Comparison of ENCODE assay signal across 20 mouse cellular contexts in the genomic region with DNA sequence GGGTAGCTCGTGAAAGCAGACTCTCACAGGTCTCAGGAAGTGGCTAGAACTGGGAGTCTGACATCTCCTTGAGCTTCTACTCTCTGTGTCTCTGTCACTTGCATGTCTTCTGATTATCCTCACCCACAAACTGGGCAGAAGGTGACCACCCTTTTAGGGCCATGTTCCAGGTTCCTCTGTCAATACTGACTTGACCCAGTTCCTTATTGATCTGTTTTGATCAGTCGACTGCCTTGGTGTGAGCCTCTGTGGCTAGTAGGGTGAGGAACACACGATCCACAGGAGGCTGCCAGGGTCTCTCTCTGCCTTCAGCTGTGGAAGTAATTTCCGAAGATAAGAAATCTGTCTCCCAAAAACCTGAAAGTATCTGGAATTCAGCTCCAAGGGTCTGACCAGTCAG.
DNase-seq lines count a peak whose midpoint lies in the region; ATAC-seq and TF ChIP-seq lines count a peak whose summit lies in the region.
"Had no signal": no experiment of that assay in that cellular context is flagged by ENCODE, and none has a peak within 500 bp of the region (broad histone marks: within the 10 kb centered on the region; RNA-seq: fewer than 3 reads in every experiment).

No protein-coding gene starts in this region.

- no peak for ATAC-seq in liver, embryonic 11.5 days (replicated peaks; ENCODE audit: low FRiP score)
- ATAC-seq in liver, postnatal 0 days: peak; percentile 84
- no peak for ATAC-seq in midbrain, embryonic 15.5 days (replicated peaks)
- ATAC-seq: activated CD4-positive, CD25-positive, alpha-beta regulatory T cell, adult 4 months; CD4-positive, CD25-positive, alpha-beta regulatory T cell, adult 4 months; Patski had no signal

- H3K4me3 ChIP-seq in liver, adult 2 months (ENCODE audit: insufficient read depth, low read depth, low read length): no peak overlapping the region
- no peak overlapping the region for H3K4me3 ChIP-seq in liver, embryonic 11.5 days (ENCODE audit: low read depth, low read length)
- no peak overlapping the region for H3K4me3 ChIP-seq in liver, postnatal 0 days (ENCODE audit: low read depth, low read length)
- H3K4me3 ChIP-seq in midbrain, embryonic 10.5 days: no peak overlapping the region
- H3K4me3 ChIP-seq in midbrain, embryonic 15.5 days: no peak overlapping the region

- H3K27me3 ChIP-seq in liver, adult 2 months (ENCODE audit: control insufficient read depth, insufficient read depth, low read length): no peaks in the 10 kb centered on the region
- no peaks in the 10 kb centered on the region for H3K27me3 ChIP-seq in liver, embryonic 11.5 days (replicated peaks; ENCODE audit: control insufficient read depth, insufficient read depth, low read length)
- no peaks in the 10 kb centered on the region for H3K27me3 ChIP-seq in liver, postnatal 0 days (ENCODE audit: insufficient read depth, low read length)
- H3K27me3 ChIP-seq in midbrain, embryonic 10.5 days (ENCODE audit: low read depth, poor library complexity, severe bottlenecking): no peaks in the 10 kb centered on the region
- no peaks in the 10 kb centered on the region for H3K27me3 ChIP-seq in midbrain, embryonic 15.5 days (replicated peaks)
- H3K27me3 ChIP-seq: Patski had no signal

- peaks cover 10% of the 10 kb centered on the region; the same call in 1 of the 2 replicates for H3K4me1 ChIP-seq in liver, adult 2 months (ENCODE audit: control insufficient read depth, insufficient read depth, low read length)
- H3K4me1 ChIP-seq in liver, embryonic 11.5 days (replicated peaks; ENCODE audit: control insufficient read depth, insufficient read depth, low read length): no peaks in the 10 kb centered on the region
- peaks cover 4% of the 10 kb centered on the region; the same call in 1 of the 2 replicates for H3K4me1 ChIP-seq in liver, postnatal 0 days (ENCODE audit: insufficient read depth)
- H3K4me1 ChIP-seq in midbrain, embryonic 10.5 days: peaks cover 44% of the 10 kb centered on the region
- peaks cover 18% of the 10 kb centered on the region for H3K4me1 ChIP-seq in midbrain, embryonic 15.5 days

- WGBS in liver, adult 2 months: 37% methylated on average over 4 of the region's 4 CpGs
- WGBS in liver, embryonic 11.5 days: 65% methylated on average over 4 of the region's 4 CpGs
- 55% methylated on average over 4 of the region's 4 CpGs for WGBS in liver, postnatal 0 days (ENCODE audit: insufficient replicate concordance)
- 83% methylated on average over 4 of the region's 4 CpGs for WGBS in midbrain, embryonic 10.5 days
- 88% methylated on average over 4 of the region's 4 CpGs for WGBS in midbrain, embryonic 15.5 days

- peak overlapping the region; percentile 10; the same call in 1 of the 2 replicates for H3K27ac ChIP-seq in liver, adult 2 months (replicated peaks; ENCODE audit: insufficient read depth, low read depth, low read length)
- H3K27ac ChIP-seq in liver, embryonic 11.5 days (ENCODE audit: low read depth, low read length): no peak overlapping the region
- H3K27ac ChIP-seq in liver, postnatal 0 days (ENCODE audit: low read depth): no peak overlapping the region
- H3K27ac ChIP-seq in midbrain, embryonic 10.5 days (replicated peaks): peak overlapping the region; percentile 42; the same call in 1 of the 2 replicates
- no peak overlapping the region for H3K27ac ChIP-seq in midbrain, embryonic 15.5 days

- peak; percentile 83 for DNase-seq in liver, adult 2 months (ENCODE audit: extremely low read depth, low read depth, low spot score)
- DNase-seq in liver, embryonic 11.5 days (ENCODE audit: low spot score): no peak
- no peak for DNase-seq in liver, postnatal 0 days
- no peak for DNase-seq in liver
- no peak for DNase-seq in midbrain, embryonic 10.5 days (ENCODE audit: low spot score)
- DNase-seq: adrenal gland, adult 2 months; adrenal gland, adult 8-10 months; adrenal gland, postnatal 10 days; adrenal gland, postnatal 14 days; adrenal gland, postnatal 25 days; adrenal gland, postnatal 36 days; B cell, adult 2 months; cerebellum, adult 11 months; cerebellum, adult 11-12 months; cerebellum, adult 18-20 months had no signal

- no peaks in the 10 kb centered on the region for H3K9me3 ChIP-seq in liver, embryonic 11.5 days (ENCODE audit: control insufficient read depth, low read length)
- no peaks in the 10 kb centered on the region for H3K9me3 ChIP-seq in liver, postnatal 0 days (ENCODE audit: low read length)
- H3K9me3 ChIP-seq in midbrain, embryonic 10.5 days (replicated peaks): no peaks in the 10 kb centered on the region
- no peaks in the 10 kb centered on the region for H3K9me3 ChIP-seq in midbrain, embryonic 15.5 days
- H3K9me3 ChIP-seq: G1E had no signal

- no peaks in the 10 kb centered on the region for H3K36me3 ChIP-seq in liver, adult 2 months (ENCODE audit: control insufficient read depth, insufficient read depth, low read length)
- no peaks in the 10 kb centered on the region for H3K36me3 ChIP-seq in liver, embryonic 11.5 days (ENCODE audit: control insufficient read depth, insufficient read depth, low read length)
- no peaks in the 10 kb centered on the region for H3K36me3 ChIP-seq in liver, postnatal 0 days (replicated peaks; ENCODE audit: insufficient read depth, low read length)
- peaks cover 58% of the 10 kb centered on the region for H3K36me3 ChIP-seq in midbrain, embryonic 10.5 days
- H3K36me3 ChIP-seq in midbrain, embryonic 15.5 days (replicated peaks): no peaks in the 10 kb centered on the region
- H3K36me3 ChIP-seq: G1E had no signal

- no peak for TF ChIP-seq POLR2A in liver, adult 2 months (IDR thresholded peaks at IDR 0.05; ENCODE audit: extremely low read depth, insufficient read depth, low read length)

- no peak overlapping the region for H3K9ac ChIP-seq in liver, adult 2 months (ENCODE audit: low read depth, low read length)
- no peak overlapping the region for H3K9ac ChIP-seq in liver, embryonic 11.5 days (ENCODE audit: low read depth, low read length)
- no peak overlapping the region for H3K9ac ChIP-seq in liver, postnatal 0 days (replicated peaks)
- no peak overlapping the region for H3K9ac ChIP-seq in midbrain, embryonic 15.5 days

- no peak for TF ChIP-seq EP300 in liver, postnatal 0 days (IDR thresholded peaks at IDR 0.05; ENCODE audit: low read depth)

- H3K4me2 ChIP-seq in liver, embryonic 11.5 days: no peak overlapping the region
- no peak overlapping the region for H3K4me2 ChIP-seq in liver, postnatal 0 days (ENCODE audit: low read depth, low read length)
- no peak overlapping the region for H3K4me2 ChIP-seq in midbrain, embryonic 15.5 days

- TF ChIP-seq CTCF in liver, adult 2 months (IDR thresholded peaks at IDR 0.05; ENCODE audit: low read depth, low read length): no peak
- TF ChIP-seq CTCF in liver, postnatal 0 days (IDR thresholded peaks at IDR 0.05; ENCODE audit: low read depth): no peak

- no peaks in the 10 kb centered on the region for H3K79me2 ChIP-seq in liver, adult 2 months (ENCODE audit: control insufficient read depth, insufficient read depth, low read length)

Comparison
In these comparisons a context has a peak if more than half of its experiments do, and no peak if none do; other contexts are left out.
1. H3K27ac ChIP-seq: peak in liver, adult 2 months (single experiment) and midbrain, embryonic 10.5 days (single experiment); none in liver, embryonic 11.5 days (single experiment), liver, postnatal 0 days (single experiment) and midbrain, embryonic 15.5 days (single experiment).